Mouse (Mus musculus) CH12.LX (cell line): ENCODE data around the gene Fn1.

Experiments used
- CTCF ChIP-seq, 2 experiments: IDR thresholded peaks in 1 of 2; conservative IDR thresholded peaks in 1 of 2; 2 replicates each; pipeline ENCODE4 v1.5.1; 2011 to 2012; ENCODE audit warnings: low read depth in 2 of 2, low read length in 2 of 2, improper control_type of control experiment in 1 of 2, inconsistent platforms in 1 of 2, mild to moderate bottlenecking in 1 of 2, moderate library complexity in 1 of 2
- MAFK ChIP-seq: IDR thresholded peaks from 2 replicates; pipeline ENCODE4 v1.6.1; 2011; ENCODE audit warnings: low read length, improper control_type of control experiment; ENCODE audit not compliant: insufficient replicate concordance
- MAX ChIP-seq: IDR thresholded peaks from 2 replicates; pipeline ENCODE4 v1.6.1; 2011; ENCODE audit warnings: low read length, improper control_type of control experiment
- MYC ChIP-seq: IDR thresholded peaks from 2 replicates; pipeline ENCODE4 v1.6.1; 2011; ENCODE audit warnings: low read depth, mild to moderate bottlenecking, improper control_type of control experiment, low read length
- POLR2A ChIP-seq: IDR thresholded peaks from 2 replicates; pipeline ENCODE4 v1.6.1; 2011; ENCODE audit warnings: low read depth, mild to moderate bottlenecking, improper control_type of control experiment, low read length
- RAD21 ChIP-seq: IDR thresholded peaks from 2 replicates; pipeline ENCODE4 v1.6.1; 2011; ENCODE audit warnings: low read depth, mild to moderate bottlenecking, low read length, improper control_type of control experiment, moderate library complexity
- TCF12 ChIP-seq: IDR thresholded peaks from 2 replicates; pipeline ENCODE4 v1.6.1; 2014; ENCODE audit warnings: low read depth, mild to moderate bottlenecking, inconsistent platforms, low read length, improper control_type of control experiment
- UBTF ChIP-seq: IDR thresholded peaks from 2 replicates; pipeline ENCODE4 v1.6.1; 2012; ENCODE audit warnings: low read depth, mild to moderate bottlenecking, inconsistent platforms, low read length, improper control_type of control experiment, moderate library complexity
- ZC3H11A ChIP-seq: IDR thresholded peaks from 2 replicates; pipeline ENCODE4 v1.6.1; 2012; ENCODE audit warnings: low read depth, mild to moderate bottlenecking, inconsistent platforms, low read length, improper control_type of control experiment

DNA sequence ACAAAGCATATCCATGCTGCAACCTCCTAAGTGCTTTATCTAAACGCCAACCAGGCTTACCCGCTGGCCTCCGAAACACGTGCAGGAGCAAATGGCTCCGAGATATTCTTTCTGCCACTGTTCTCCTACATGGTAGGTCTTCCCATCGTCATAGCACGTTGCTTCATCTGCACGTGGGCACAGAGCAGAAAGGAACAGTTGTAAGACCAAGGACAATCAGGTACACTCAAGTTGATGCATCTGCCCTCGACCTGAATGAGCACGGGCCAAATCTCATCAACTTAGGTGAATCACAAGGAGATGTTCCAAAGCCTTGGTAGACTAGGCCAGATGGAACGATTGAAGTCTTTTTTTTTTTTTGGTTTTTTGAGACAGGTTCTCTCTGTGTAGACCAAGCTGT is 63.0 kb downstream of the Fn1 start:
- TF ChIP-seq TCF12: no peak
- TF ChIP-seq RAD21: no peak
- no peak for TF ChIP-seq MAFK
- TF ChIP-seq MAX: no peak
- TF ChIP-seq CTCF (conservative IDR thresholded peaks at IDR 0.05 in 1 of 2, IDR thresholded peaks at IDR 0.05 in 1 of 2; ENCODE audit: low read depth in 2 of 2, low read length in 2 of 2): no peak
- no peak for TF ChIP-seq POLR2A
- TF ChIP-seq MYC: no peak
- no peak for TF ChIP-seq UBTF
- TF ChIP-seq ZC3H11A: no peak
